Mouse (Mus musculus) small intestine, adult 2 months (tissue): ENCODE measurements around the gene Prmt3. TPM values are rescaled to one million over a fixed set of nuclear protein-coding genes. Genes with fewer than 3 reads are reported as not detected.

Source experiments
- H3K27ac ChIP-seq: fragments of 200-500 bp; 2 replicates; pipeline ENCODE4 v1.5.1; 2012; ENCODE audit warnings: low read depth, low read length, control low read depth, inconsistent platforms; ENCODE audit not compliant: insufficient read depth
- H3K27me3 ChIP-seq: fragments of 200-500 bp; 2 replicates; pipeline ENCODE4 v1.6.1; 2012; ENCODE audit warnings: mild to moderate bottlenecking, moderate library complexity, low read length, inconsistent platforms; ENCODE audit not compliant: control insufficient read depth, insufficient read depth
- H3K36me3 ChIP-seq: fragments of 200-500 bp; 2 replicates; pipeline ENCODE4 v1.6.1; 2012; ENCODE audit warnings: mild to moderate bottlenecking, low read length, control low read depth, inconsistent platforms; ENCODE audit not compliant: control insufficient read depth, insufficient read depth
- H3K4me1 ChIP-seq: fragments of 200-500 bp; 2 replicates; pipeline ENCODE4 v1.6.1; 2012; ENCODE audit warnings: low read length, inconsistent platforms, mixed read lengths; ENCODE audit not compliant: control insufficient read depth, insufficient read depth, insufficient read length
- H3K4me3 ChIP-seq: fragments of 200-500 bp; 2 replicates; pipeline ENCODE4 v1.5.1; 2012; ENCODE audit warnings: low read depth, mild to moderate bottlenecking, control low read depth, inconsistent platforms, low read length, moderate library complexity
- CTCF ChIP-seq: fragments of 200-500 bp; IDR thresholded peaks from 2 replicates; pipeline ENCODE4 v1.5.1; 2012; ENCODE audit warnings: low read depth, mild to moderate bottlenecking, control low read depth, inconsistent platforms, low read length, moderate library complexity, mixed read lengths; ENCODE audit not compliant: insufficient replicate concordance, insufficient read length; ENCODE audit errors: extremely low read depth
- POLR2A ChIP-seq: fragments of 200-500 bp; IDR thresholded peaks from 2 replicates; pipeline ENCODE4 v1.6.1; 2012; ENCODE audit warnings: low read depth, mild to moderate bottlenecking, control low read depth, inconsistent platforms, low read length, moderate library complexity
- WGBS: fragments of 180-500 bp; shearing (Covaris S2); methylation state at CpG from one replicate; pipeline ENCODE4 v1.1.7; 2018; 5-methylcytosine and 5-hydroxymethylcytosine counted together
- polyA plus RNA-seq: library from polyadenylated mRNA; depleted of rRNA; stranded (reverse); fragments of >200 nt; gene quantifications from 2 replicates; pipeline ENCODE4 v1.2.3, GENCODE M21; 2012

Prmt3 gene
- polyA plus RNA-seq, 1 experiment, result 11.6 TPM

- Histone ChIP-seq H3K36me3 (no peaks in the 10 kb centered on the region), H3K4me3 (no peak overlapping the region), H3K27ac (no peak overlapping the region), H3K4me1 (no peaks in the 10 kb centered on the region; the same call in 1 of the 2 replicates), H3K27me3 (peaks cover 5% of the 10 kb centered on the region; the same call in 1 of the 2 replicates)
- TF ChIP-seq POLR2A (no peak), CTCF (no peak)
- whole genome bisulfite sequencing, result 90% methylated on average over 13 of the region's 13 CpGs
These were observed 100.9 kb downstream of the Prmt3 start for GRCm38 (mm10) chr7:49879051-49879450.

GRCm38 (mm10) chr7:49879998-49880707, 102.0 kb downstream of the Prmt3 start:
- peaks cover 5% of the 10 kb centered on the region; the same call in 1 of the 2 replicates for H3K27me3 ChIP-seq
- no peak overlapping the region for H3K4me3 ChIP-seq
- no peaks in the 10 kb centered on the region for H3K36me3 ChIP-seq
- H3K27ac ChIP-seq, result no peak overlapping the region
- H3K4me1 ChIP-seq, result no peaks in the 10 kb centered on the region; the same call in 1 of the 2 replicates
- 35% methylated on average over 8 of the region's 8 CpGs for WGBS
- TF ChIP-seq POLR2A (no peak), CTCF (no peak)

- H3K27ac ChIP-seq, result no peak overlapping the region
- WGBS, result 7% methylated on average over 4 of the region's 4 CpGs
- TF ChIP-seq POLR2A (no peak), CTCF (no peak)
These were observed 104.1 kb downstream of the Prmt3 start for GRCm38 (mm10) chr7:49882288-49882687.

GRCm38 (mm10) chr7:49882694-49883389, 104.7 kb downstream of the Prmt3 start:
- Histone ChIP-seq H3K4me3 (no peak overlapping the region), H3K27me3 (peaks cover 5% of the 10 kb centered on the region; the same call in 1 of the 2 replicates), H3K4me1 (no peaks in the 10 kb centered on the region; the same call in 1 of the 2 replicates), H3K36me3 (no peaks in the 10 kb centered on the region), H3K27ac (no peak overlapping the region)
- TF ChIP-seq CTCF (no peak), POLR2A (no peak)
- WGBS, result 20% methylated on average over 16 of the region's 16 CpGs

More at GRCm38 (mm10) chr7:49882288-49882687, 104.1 kb downstream of the Prmt3 start:
- H3K4me3 ChIP-seq, result no peak overlapping the region
- no peaks in the 10 kb centered on the region for H3K36me3 ChIP-seq
- peaks cover 5% of the 10 kb centered on the region; the same call in 1 of the 2 replicates for H3K27me3 ChIP-seq
- H3K4me1 ChIP-seq, result no peaks in the 10 kb centered on the region; the same call in 1 of the 2 replicates

GRCm38 (mm10) chr7:49887776-49888390, 109.7 kb downstream of the Prmt3 start:
- 82% methylated on average over 2 of the region's 2 CpGs for WGBS
- H3K4me1 ChIP-seq, result no peaks in the 10 kb centered on the region; the same call in 1 of the 2 replicates
- no peak for TF ChIP-seq POLR2A
- TF ChIP-seq CTCF, result no peak

GRCm38 (mm10) chr7:49894786-49895185, 116.6 kb downstream of the Prmt3 start:
- WGBS, result 25% methylated on average over 2 of the region's 2 CpGs
- H3K36me3 ChIP-seq, result no peaks in the 10 kb centered on the region
- no peak for TF ChIP-seq POLR2A
- peaks cover 9% of the 10 kb centered on the region; the same call in 1 of the 2 replicates for H3K4me1 ChIP-seq
- H3K27ac ChIP-seq, result no peak overlapping the region
- H3K4me3 ChIP-seq, result no peak overlapping the region
- peaks cover 15% of the 10 kb centered on the region for H3K27me3 ChIP-seq

More at GRCm38 (mm10) chr7:49887776-49888390, 109.7 kb downstream of the Prmt3 start:
- no peak overlapping the region for H3K27ac ChIP-seq
- H3K27me3 ChIP-seq, result peaks cover 7% of the 10 kb centered on the region
- H3K4me3 ChIP-seq, result no peak overlapping the region
- no peaks in the 10 kb centered on the region for H3K36me3 ChIP-seq

GRCm38 (mm10) chr7:49895296-49895695, 117.2 kb downstream of the Prmt3 start:
- H3K36me3 ChIP-seq, result no peaks in the 10 kb centered on the region
- WGBS, result 33% methylated on average over 6 of the region's 6 CpGs

More at GRCm38 (mm10) chr7:49895296-49895695, 117.2 kb downstream of the Prmt3 start:
- Histone ChIP-seq H3K27me3 (peaks cover 15% of the 10 kb centered on the region), H3K27ac (no peak overlapping the region), H3K4me3 (no peak overlapping the region), H3K4me1 (peaks cover 9% of the 10 kb centered on the region; the same call in 1 of the 2 replicates)
- TF ChIP-seq CTCF (no peak), POLR2A (no peak)
